Mouse (Mus musculus) stomach, postnatal 0 days (tissue): ENCODE data around the gene Gm21411.
"Not testable (repeated sequence)": the region's sequence is repeated elsewhere in the genome, so short reads cannot be mapped to it uniquely, and the experiment has no call there.

Experiments
- CTCF ChIP-seq: IDR thresholded peaks from 2 replicates; pipeline ENCODE4 v1.5.1; 2016; ENCODE audit warnings: antibody characterized with exemption, low read depth, mild to moderate bottlenecking, moderate library complexity
- EP300 ChIP-seq: optimal IDR thresholded peaks from 2 replicates; pipeline ENCODE3; 2016; ENCODE audit warnings: antibody characterized with exemption

DNA sequence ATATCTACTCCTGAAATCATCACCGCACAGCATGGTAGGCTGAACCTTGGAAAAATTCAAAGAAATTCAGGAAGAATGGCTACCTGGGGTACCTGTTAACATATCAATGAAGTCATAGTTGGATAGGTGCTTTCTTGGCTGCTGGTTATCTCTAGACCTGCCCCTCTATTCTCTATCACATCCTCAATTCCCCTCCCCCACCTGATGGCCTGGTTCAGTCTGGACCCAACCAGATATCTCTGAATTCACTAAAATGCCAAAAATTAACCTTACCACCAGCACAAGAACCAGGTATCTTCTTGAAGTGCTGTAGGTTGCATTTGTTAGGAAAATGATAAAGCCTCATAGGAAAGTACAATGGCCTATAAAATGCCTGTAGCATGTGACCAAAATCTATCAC is 1.3 kb downstream of the Gm21411 start:
- not testable (repeated sequence) for TF ChIP-seq CTCF, EP300
